Mouse (Mus musculus) ES-CJ7 (cell line): ENCODE results near the gene Amdhd1.
"Not testable (repeated sequence)": the region's sequence is repeated elsewhere in the genome, so short reads cannot be mapped to it uniquely, and the experiment has no call there.

Experiments used
- DNase-seq: peaks from one replicate; pipeline ENCODE4 v3.0.0; 2011; ENCODE audit warnings: low read depth, low spot score

The Amdhd1 gene

GRCm38 (mm10) chr10:93539775-93540430, at the start of gene Amdhd1:
TSS of gene Amdhd1 (minus strand) at chr10:93540033.
- DNase-seq, result peak; percentile 68

DNA sequence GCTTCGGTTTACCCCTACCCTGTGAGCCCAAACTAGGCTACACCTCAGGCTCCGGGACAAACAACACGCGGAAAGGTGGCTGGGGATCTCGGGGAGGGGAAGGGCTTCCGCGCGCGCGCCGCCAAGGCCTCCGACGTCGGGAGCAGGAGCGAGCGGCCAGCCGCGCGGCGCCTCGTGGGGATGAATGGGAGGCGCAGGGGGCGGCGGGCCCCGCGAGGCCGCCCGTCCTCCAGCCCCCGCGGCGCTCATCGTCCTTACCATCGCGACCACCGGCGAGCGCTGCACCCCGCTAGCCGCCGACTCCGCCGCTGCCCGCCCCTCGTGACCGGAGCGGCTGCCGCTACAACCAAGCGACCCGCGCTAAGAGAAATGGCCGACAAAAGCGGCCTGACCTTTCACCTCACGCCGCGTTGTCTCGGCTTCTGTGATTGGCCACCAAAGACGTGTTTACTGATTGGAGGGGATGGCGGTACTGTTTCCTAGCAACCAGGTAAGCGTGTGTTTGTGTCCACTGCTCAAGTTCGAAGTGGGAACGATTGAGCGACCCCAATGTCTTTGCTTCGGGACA, 49.5 kb upstream of the Amdhd1 start, which contains the start of gene Snrpf:
TSS of gene Snrpf (minus strand) at position 426 of the 568 bp plus-strand sequence.
- DNase-seq, result peak; percentile 97

DNA sequence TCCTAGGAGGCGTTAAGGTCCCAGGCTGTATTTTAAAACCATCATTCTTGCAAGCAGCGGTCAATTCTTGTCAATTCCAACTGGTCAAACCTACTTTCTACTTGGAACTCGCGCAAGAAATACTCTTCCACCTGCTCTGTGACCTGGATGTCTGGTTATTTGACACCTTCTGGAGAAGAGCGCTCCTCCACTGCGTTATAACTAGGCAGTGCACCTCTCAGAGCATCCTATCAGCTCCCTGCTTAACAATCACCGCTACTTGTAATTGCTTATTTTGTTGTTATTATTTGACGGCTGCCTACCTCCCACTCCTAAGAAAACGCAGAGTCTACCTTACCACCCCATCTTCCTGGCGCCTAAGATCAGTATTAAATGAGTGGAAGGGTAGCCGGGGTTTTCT, 49.0 kb upstream of the Amdhd1 start:
- DNase-seq, result no peak

- DNase-seq, result peak; percentile 86
Measured at GRCm38 (mm10) chr10:93577271-93577886, 37.5 kb upstream of the Amdhd1 start.

GRCm38 (mm10) chr10:93575960-93576359, 36.1 kb upstream of the Amdhd1 start:
- no peak for DNase-seq

- DNase-seq, result no peak
Measured at GRCm38 (mm10) chr10:93574966-93575365, 35.1 kb upstream of the Amdhd1 start.

GRCm38 (mm10) chr10:93572209-93572608, 32.4 kb upstream of the Amdhd1 start:
- peak; percentile 47 for DNase-seq

DNA sequence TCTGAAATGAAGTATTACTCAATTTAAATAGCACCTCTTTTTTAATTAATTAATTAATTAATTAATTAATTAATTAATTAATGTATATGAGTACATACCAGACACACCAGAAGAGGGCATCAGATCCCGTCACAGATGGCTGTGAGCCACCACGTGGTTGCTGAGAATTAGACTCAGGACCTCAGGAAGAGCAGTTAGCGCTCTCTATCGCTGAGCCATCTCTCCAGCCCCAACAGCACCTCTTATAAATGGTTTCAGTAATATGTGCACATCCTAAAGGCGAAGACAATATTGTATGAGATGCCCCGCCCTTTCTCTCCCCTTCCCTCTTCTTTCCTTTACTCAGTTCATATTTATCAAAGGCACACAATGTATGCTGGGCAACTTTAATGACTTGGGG, 28.8 kb upstream of the Amdhd1 start:
- no peak for DNase-seq

DNA sequence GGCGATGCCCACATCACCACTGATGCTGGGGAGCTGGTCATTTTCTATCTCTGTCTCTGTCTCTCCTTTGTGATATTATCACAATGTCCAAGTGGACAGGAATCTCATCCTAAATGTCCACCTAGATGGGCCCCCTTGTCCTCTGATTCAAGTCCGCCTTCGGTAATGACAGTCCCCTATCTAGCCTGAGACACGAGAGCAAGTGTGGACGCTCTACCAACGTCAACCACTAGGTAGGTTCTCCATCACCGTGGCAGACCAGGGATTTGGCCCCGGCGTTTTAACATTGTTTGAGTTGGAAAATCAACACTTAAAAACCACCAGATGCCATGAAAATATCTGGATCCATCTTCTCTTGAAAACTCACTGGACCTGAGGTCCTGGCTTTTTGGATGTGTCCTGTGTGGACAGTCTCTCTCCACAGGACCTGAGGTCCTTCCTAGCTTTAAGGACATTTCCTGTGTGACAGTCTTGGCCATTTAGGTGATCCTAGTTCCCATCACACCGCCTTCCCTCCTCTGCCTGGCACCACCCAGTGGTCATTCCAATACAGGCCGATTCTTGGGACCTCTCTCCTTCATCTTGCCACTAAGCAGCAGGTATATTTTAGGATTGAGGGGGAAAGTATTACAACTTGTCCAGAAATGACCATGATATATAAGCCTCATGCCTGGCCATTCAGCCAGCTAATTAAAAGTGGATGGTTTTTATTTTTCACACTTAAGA, 28.2 kb upstream of the Amdhd1 start:
- no peak for DNase-seq

GRCm38 (mm10) chr10:93567066-93567465, 27.2 kb upstream of the Amdhd1 start:
- no peak for DNase-seq

GRCm38 (mm10) chr10:93564518-93565090, 24.8 kb upstream of the Amdhd1 start:
- no peak for DNase-seq

- DNase-seq, result no peak
Measured at GRCm38 (mm10) chr10:93559786-93560185, 20.0 kb upstream of the Amdhd1 start.

- DNase-seq, result not testable (repeated sequence)
Measured at GRCm38 (mm10) chr10:93557971-93558370, 18.1 kb upstream of the Amdhd1 start.

- DNase-seq, result no peak
Measured at GRCm38 (mm10) chr10:93552596-93552995, 12.8 kb upstream of the Amdhd1 start.

GRCm38 (mm10) chr10:93549821-93550220, 10.0 kb upstream of the Amdhd1 start:
- DNase-seq, result peak; percentile 17

GRCm38 (mm10) chr10:93548991-93549390, 9.2 kb upstream of the Amdhd1 start:
- peak; percentile 91 for DNase-seq

DNA sequence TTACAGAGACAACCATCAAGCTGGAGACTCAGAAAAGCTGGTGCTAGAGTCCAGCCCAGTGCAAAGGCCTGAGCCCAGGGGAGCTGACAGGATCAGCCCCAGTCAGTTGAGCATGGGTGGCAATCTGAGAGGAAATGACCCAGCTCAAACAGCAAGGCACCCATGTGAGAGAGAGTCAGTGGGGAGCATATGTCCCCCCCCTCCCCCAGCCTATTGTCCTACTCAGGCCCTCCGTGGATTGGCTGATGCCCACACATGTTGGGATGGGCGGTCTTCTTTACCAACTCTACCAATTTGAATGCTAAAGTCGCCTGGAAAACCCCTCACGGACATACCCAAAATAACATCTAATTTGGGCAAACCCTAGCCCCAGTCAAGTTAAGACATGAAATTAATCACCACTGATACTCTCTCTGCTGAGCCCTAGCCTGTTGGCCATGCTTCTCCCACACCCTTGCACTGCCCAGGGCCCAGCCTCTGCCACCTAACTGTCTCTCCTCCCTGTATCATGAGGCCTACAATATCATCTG, 8.0 kb upstream of the Amdhd1 start:
- no peak for DNase-seq

DNA sequence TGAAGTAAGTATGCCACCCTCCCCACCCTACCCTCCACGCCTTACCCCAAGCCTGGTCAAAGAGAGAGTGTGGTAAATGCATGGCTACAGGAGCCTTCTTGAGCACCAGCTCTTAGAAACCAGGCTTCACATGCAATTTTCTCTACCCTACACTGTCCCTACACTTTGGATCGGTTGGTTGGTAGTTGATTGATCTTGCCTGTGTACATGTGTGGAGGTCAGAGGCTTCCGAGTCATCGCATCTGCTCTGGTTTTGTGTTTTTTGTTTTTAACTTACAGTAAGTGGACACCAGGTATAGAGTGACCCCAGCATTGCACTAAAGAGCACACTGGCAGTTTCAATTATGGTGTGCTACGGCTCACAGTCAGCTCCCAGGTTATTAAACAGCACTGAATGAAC, 4.3 kb upstream of the Amdhd1 start:
- no peak for DNase-seq

- no peak for DNase-seq
Measured at GRCm38 (mm10) chr10:93543176-93543575, 3.3 kb upstream of the Amdhd1 start.

GRCm38 (mm10) chr10:93542356-93542755, 2.5 kb upstream of the Amdhd1 start:
- peak; percentile 90 for DNase-seq

GRCm38 (mm10) chr10:93541585-93541984, 1.8 kb upstream of the Amdhd1 start:
- no peak for DNase-seq
